Mouse (Mus musculus): ENCODE data around the gene Frmd4a. TPM values are rescaled to one million over a fixed set of nuclear protein-coding genes. Genes with fewer than 3 reads are reported as not detected.

The Frmd4a gene
- polyA plus RNA-seq, 1 experiment from 2014 or later, result 3.8 TPM

DNA sequence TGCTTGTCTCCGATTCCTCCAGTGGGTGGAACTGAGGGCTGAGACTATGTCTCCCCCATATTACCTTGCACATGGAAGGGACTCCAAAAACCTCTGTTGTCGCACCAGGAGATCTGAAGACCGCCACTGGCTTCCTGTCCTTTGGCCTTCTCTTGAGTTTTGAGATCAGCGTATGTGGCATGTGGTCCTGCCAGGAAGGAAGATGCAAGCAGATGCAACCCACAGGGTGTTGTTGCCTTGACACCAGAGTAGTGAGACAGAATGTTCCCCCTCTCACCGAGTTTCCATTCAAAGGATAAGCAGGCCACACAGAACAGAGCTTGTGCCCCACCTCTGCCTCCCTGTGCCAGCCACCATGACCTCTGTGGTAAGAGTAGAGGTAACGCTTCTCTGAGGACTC lies 563.1 kb downstream of the Frmd4a start:
- Histone ChIP-seq H3K4me1 (replicated peaks; ENCODE audit: control insufficient read depth, insufficient read depth) (no peaks in the 10 kb centered on the region), H3K9ac (ENCODE audit: low read length) (no peak overlapping the region), H3K27me3 (ENCODE audit: control insufficient read depth, insufficient read depth, low read length) (no peaks in the 10 kb centered on the region), H3K4me2 (replicated peaks; ENCODE audit: low read depth) (no peak overlapping the region), H3K9me3 (ENCODE audit: control insufficient read depth, low read length) (no peaks in the 10 kb centered on the region), H3K4me3 (ENCODE audit: low read depth, low read length) (no peak overlapping the region), H3K27ac (replicated peaks) (no peak overlapping the region), H3K36me3 (ENCODE audit: control insufficient read depth, insufficient read depth, low read length) (no peaks in the 10 kb centered on the region)
- 87% methylated on average over 6 of the region's 6 CpGs for WGBS
- no peak for DNase-seq (ENCODE audit: low spot score)
- ATAC-seq (ENCODE audit: low FRiP score, low TSS enrichment), result no peak
- TF ChIP-seq EP300 (optimal IDR thresholded peaks at IDR 0.05) (no peak), CTCF (IDR thresholded peaks at IDR 0.05; ENCODE audit: low read depth) (no peak)

DNA sequence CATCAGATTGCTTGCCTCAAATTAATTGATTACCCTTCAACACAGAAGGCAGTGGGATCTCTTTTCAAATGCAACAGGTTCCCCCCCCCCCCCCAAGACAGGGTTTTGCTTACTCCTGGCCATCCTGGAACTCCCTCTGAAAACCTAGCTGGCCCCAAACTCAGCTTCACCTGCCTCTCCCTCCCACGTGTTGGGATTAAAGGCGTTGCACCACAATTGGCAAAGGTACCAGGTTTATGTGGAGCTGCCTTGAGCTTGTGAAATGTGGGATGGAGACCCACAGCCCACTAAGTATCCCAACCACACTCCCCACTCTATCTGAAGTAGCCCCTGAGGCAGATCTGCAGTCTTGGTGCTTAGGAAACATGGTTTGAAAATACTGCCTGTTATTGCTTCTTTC lies 565.4 kb downstream of the Frmd4a start:
- 80% methylated on average over 2 of the region's 2 CpGs for WGBS
- H3K4me3 ChIP-seq (ENCODE audit: low read depth, low read length), result no peak overlapping the region
- H3K27ac ChIP-seq (replicated peaks), result no peak overlapping the region
- ATAC-seq (ENCODE audit: low FRiP score, low TSS enrichment) (0 out of 2 replicates have a peak, but pooled peaks have one; percentile 19), DNase-seq (ENCODE audit: low spot score) (no peak)
- H3K9ac ChIP-seq (ENCODE audit: low read length), result no peak overlapping the region
- no peaks in the 10 kb centered on the region for H3K9me3 ChIP-seq (ENCODE audit: control insufficient read depth, low read length)
- no peaks in the 10 kb centered on the region for H3K27me3 ChIP-seq (ENCODE audit: control insufficient read depth, insufficient read depth, low read length)
- H3K4me1 ChIP-seq (replicated peaks; ENCODE audit: control insufficient read depth, insufficient read depth), result 0 out of 2 replicates have a peak, but pooled peaks cover 2% of the 10 kb centered on the region
- H3K4me2 ChIP-seq (replicated peaks; ENCODE audit: low read depth), result no peak overlapping the region
- no peak for TF ChIP-seq CTCF (IDR thresholded peaks at IDR 0.05; ENCODE audit: low read depth)
- no peaks in the 10 kb centered on the region for H3K36me3 ChIP-seq (ENCODE audit: control insufficient read depth, insufficient read depth, low read length)

DNA sequence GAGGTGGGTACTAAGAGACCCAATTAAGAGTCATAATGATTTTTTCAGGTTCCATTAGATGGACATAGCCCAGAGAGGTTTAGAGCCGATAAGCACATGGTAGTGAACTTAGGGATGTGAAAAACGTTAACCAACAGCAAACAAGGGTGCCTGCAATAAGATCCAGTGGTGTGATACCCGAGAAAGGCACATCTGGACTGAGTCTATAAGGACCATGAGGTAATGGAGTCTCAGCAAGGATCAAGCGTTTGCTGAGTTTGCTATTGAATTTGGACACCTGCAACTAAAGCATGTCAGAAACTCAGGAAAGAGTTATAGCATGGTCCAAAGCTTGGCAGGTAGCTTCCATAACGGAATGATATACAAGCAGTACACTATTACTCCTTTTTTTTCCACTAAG lies 566.7 kb downstream of the Frmd4a start:
- Histone ChIP-seq H3K4me3 (ENCODE audit: low read depth, low read length) (no peak overlapping the region), H3K4me1 (replicated peaks; ENCODE audit: control insufficient read depth, insufficient read depth) (0 out of 2 replicates have a peak, but pooled peaks cover 2% of the 10 kb centered on the region), H3K9me3 (ENCODE audit: control insufficient read depth, low read length) (no peaks in the 10 kb centered on the region), H3K27ac (replicated peaks) (no peak overlapping the region), H3K9ac (ENCODE audit: low read length) (no peak overlapping the region), H3K36me3 (ENCODE audit: control insufficient read depth, insufficient read depth, low read length) (no peaks in the 10 kb centered on the region), H3K27me3 (ENCODE audit: control insufficient read depth, insufficient read depth, low read length) (no peaks in the 10 kb centered on the region), H3K4me2 (replicated peaks; ENCODE audit: low read depth) (no peak overlapping the region)
- 75% methylated on average over 5 of the region's 5 CpGs for WGBS
- DNase-seq (ENCODE audit: low spot score) (no peak), ATAC-seq (ENCODE audit: low FRiP score, low TSS enrichment) (no peak)
- TF ChIP-seq CTCF (IDR thresholded peaks at IDR 0.05; ENCODE audit: low read depth) (no peak), EP300 (optimal IDR thresholded peaks at IDR 0.05) (no peak)

DNA sequence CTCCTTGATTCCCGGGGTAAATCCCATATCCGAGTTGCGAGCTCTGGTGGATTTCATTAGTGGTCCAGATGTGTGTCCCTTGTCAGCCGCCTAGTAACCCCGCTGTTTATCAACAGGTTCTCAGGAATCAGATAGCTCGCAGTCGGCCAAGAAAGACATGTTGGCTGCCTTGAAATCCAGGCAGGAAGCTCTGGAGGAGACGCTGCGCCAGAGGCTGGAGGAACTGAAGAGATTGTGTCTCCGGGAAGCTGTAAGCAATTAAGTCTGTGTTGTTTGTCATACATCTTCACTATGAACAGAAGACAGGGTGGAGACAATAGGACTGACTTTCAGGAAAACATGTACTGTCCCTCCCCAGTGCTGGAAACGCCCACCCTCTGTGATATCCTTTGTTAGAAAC lies 568.7 kb downstream of the Frmd4a start:
- Histone ChIP-seq H3K4me3 (ENCODE audit: low read depth, low read length) (no peak overlapping the region), H3K9ac (ENCODE audit: low read length) (no peak overlapping the region), H3K9me3 (ENCODE audit: control insufficient read depth, low read length) (no peaks in the 10 kb centered on the region), H3K4me1 (replicated peaks; ENCODE audit: control insufficient read depth, insufficient read depth) (0 out of 2 replicates have a peak, but pooled peaks cover 2% of the 10 kb centered on the region), H3K27me3 (ENCODE audit: control insufficient read depth, insufficient read depth, low read length) (no peaks in the 10 kb centered on the region), H3K27ac (replicated peaks) (no peak overlapping the region), H3K36me3 (ENCODE audit: control insufficient read depth, insufficient read depth, low read length) (peaks cover 9% of the 10 kb centered on the region; the same call in 1 of the 2 replicates), H3K4me2 (replicated peaks; ENCODE audit: low read depth) (no peak overlapping the region)
- ATAC-seq (ENCODE audit: low FRiP score, low TSS enrichment) (0 out of 2 replicates have a peak, but pooled peaks have one; percentile 22), DNase-seq (ENCODE audit: low spot score) (no peak)
- TF ChIP-seq CTCF (IDR thresholded peaks at IDR 0.05; ENCODE audit: low read depth), result no peak
- no peak for TF ChIP-seq EP300 (optimal IDR thresholded peaks at IDR 0.05)
- 51% methylated on average over 11 of the region's 11 CpGs for WGBS

DNA sequence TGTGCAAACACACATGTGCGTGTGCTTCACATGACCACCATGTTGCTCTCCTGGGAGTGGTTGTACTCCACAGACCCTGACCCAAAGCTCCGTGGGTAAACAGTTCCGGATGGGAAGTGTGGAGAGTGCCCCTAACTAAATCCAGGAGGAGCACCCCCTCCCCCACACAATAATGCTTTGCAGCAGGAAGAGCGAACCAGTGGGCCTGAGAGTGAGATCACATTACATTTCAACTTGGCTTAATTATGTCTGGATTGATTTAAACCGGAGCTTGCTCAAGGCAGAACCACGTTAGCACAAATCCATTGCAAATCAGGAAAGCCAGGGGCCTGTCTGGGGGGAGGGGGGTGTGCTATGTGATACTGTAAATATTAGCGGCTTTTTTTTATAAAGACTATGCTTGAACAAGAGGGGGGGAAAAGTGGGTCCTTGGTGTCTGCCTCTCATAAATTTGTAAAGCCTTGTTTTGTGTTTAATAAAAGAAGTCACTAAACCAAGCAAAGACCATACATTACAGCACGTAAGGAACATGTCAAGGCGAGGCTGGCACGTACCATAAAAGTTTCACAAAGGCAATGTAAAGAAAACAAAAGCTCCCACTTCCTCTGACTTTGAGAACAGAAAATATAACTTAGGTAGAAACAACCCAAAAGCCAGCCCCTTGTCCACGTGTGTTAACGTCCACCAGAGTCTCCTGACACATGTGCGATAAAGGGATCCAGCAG lies 570.3 kb downstream of the Frmd4a start:
- peak overlapping the region; percentile 50 for H3K27ac ChIP-seq (replicated peaks)
- no peak for ATAC-seq (ENCODE audit: low FRiP score, low TSS enrichment)
- H3K4me1 ChIP-seq (replicated peaks; ENCODE audit: control insufficient read depth, insufficient read depth), result 0 out of 2 replicates have a peak, but pooled peaks cover 2% of the 10 kb centered on the region
- WGBS, result 28% methylated on average over 13 of the region's 13 CpGs
- no peak overlapping the region for H3K4me2 ChIP-seq (replicated peaks; ENCODE audit: low read depth)
- H3K36me3 ChIP-seq (ENCODE audit: control insufficient read depth, insufficient read depth, low read length), result peaks cover 9% of the 10 kb centered on the region; the same call in 1 of the 2 replicates
- DNase-seq (ENCODE audit: low spot score), result no peak
- TF ChIP-seq CTCF (IDR thresholded peaks at IDR 0.05; ENCODE audit: low read depth), result no peak
- no peak for TF ChIP-seq EP300 (optimal IDR thresholded peaks at IDR 0.05)
- no peaks in the 10 kb centered on the region for H3K9me3 ChIP-seq (ENCODE audit: control insufficient read depth, low read length)
- no peak overlapping the region for H3K4me3 ChIP-seq (ENCODE audit: low read depth, low read length)
- H3K9ac ChIP-seq (ENCODE audit: low read length), result no peak overlapping the region
- H3K27me3 ChIP-seq (ENCODE audit: control insufficient read depth, insufficient read depth, low read length), result no peaks in the 10 kb centered on the region

DNA sequence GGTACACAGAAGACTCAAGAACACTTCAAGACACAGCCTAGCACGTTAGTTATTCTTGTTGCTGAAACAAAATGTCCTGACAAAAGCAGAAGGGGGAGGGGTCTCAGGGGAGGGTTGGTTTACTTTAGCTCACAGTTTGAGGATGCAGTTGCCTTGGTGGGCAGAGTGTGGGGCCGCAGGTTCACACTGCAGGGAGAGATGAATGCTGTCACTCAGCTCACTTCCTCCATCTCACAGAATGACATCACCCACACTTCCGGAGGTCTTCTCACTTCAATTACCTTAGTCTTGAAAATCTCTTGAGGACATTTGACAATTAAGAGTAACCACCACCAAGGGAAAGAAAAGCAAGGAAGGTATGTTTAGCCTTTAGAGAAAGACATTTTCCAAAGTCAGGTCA lies 574.1 kb downstream of the Frmd4a start:
- Histone ChIP-seq H3K9me3 (ENCODE audit: control insufficient read depth, low read length) (no peaks in the 10 kb centered on the region), H3K27me3 (ENCODE audit: control insufficient read depth, insufficient read depth, low read length) (no peaks in the 10 kb centered on the region)
- WGBS, result 68% methylated on average over 3 of the region's 3 CpGs

More for the DNA sequence above, 574.1 kb downstream of the Frmd4a start:
- Histone ChIP-seq H3K4me1 (replicated peaks; ENCODE audit: control insufficient read depth, insufficient read depth) (0 out of 2 replicates have a peak, but pooled peaks cover 2% of the 10 kb centered on the region), H3K27ac (replicated peaks) (no peak overlapping the region), H3K9ac (ENCODE audit: low read length) (no peak overlapping the region), H3K4me3 (ENCODE audit: low read depth, low read length) (no peak overlapping the region), H3K36me3 (ENCODE audit: control insufficient read depth, insufficient read depth, low read length) (peaks cover 16% of the 10 kb centered on the region), H3K4me2 (replicated peaks; ENCODE audit: low read depth) (no peak overlapping the region)
- no peak for DNase-seq (ENCODE audit: low spot score)
- ATAC-seq (ENCODE audit: low FRiP score, low TSS enrichment), result no peak
- TF ChIP-seq CTCF (IDR thresholded peaks at IDR 0.05; ENCODE audit: low read depth), result no peak
- TF ChIP-seq EP300 (optimal IDR thresholded peaks at IDR 0.05), result no peak

Measured in stomach, postnatal 0 days (tissue).